Mouse (Mus musculus) CD8-positive naive resting alpha-beta T cell, adult 2 months (primary cell): ENCODE measurements around the gene Fhl2.
"Not testable (repeated sequence)": the region's sequence is repeated elsewhere in the genome, so short reads cannot be mapped to it uniquely, and the experiment has no call there.

ENCODE experiments used
- DNase-seq, 2 experiments: peaks; one replicate each; pipeline ENCODE4 v3.0.0; 2022; ENCODE audit warnings: low read depth in 2 of 2, low spot score in 2 of 2

Gene Fhl2

GRCm38 (mm10) chr1:43193423-43193822 is 3.4 kb downstream of the Fhl2 start:
- DNase-seq: no peak

GRCm38 (mm10) chr1:43192471-43192870 is 4.3 kb downstream of the Fhl2 start:
- DNase-seq: no peak

GRCm38 (mm10) chr1:43191078-43191477 is 5.7 kb downstream of the Fhl2 start:
- DNase-seq: no peak

- DNase-seq: not testable (repeated sequence)
These were observed 7.9 kb downstream of the Fhl2 start for GRCm38 (mm10) chr1:43188893-43189292.

GRCm38 (mm10) chr1:43186334-43186733 is 10.4 kb downstream of the Fhl2 start:
- DNase-seq: no peak

- no peak for DNase-seq
These were observed 15.9 kb downstream of the Fhl2 start for GRCm38 (mm10) chr1:43180912-43181311.

- DNase-seq: no peak
These were observed 18.0 kb downstream of the Fhl2 start for GRCm38 (mm10) chr1:43178780-43179179.

GRCm38 (mm10) chr1:43178378-43178777 is 18.4 kb downstream of the Fhl2 start:
- DNase-seq: no peak

GRCm38 (mm10) chr1:43173283-43174226 is 23.2 kb downstream of the Fhl2 start:
- no peak for DNase-seq

- no peak for DNase-seq
These were observed 25.0 kb downstream of the Fhl2 start for GRCm38 (mm10) chr1:43171816-43172215.

GRCm38 (mm10) chr1:43171093-43171492 is 25.7 kb downstream of the Fhl2 start:
- DNase-seq: no peak

GRCm38 (mm10) chr1:43169661-43170060 is 27.1 kb downstream of the Fhl2 start:
- DNase-seq: no peak

- no peak for DNase-seq
These were observed 27.6 kb downstream of the Fhl2 start for GRCm38 (mm10) chr1:43169227-43169626.

GRCm38 (mm10) chr1:43168618-43169017 is 28.2 kb downstream of the Fhl2 start:
- DNase-seq: no peak

GRCm38 (mm10) chr1:43168026-43168425 is 28.8 kb downstream of the Fhl2 start:
- no peak for DNase-seq

- DNase-seq: no peak
These were observed 32.2 kb downstream of the Fhl2 start for GRCm38 (mm10) chr1:43164582-43164981.

- peak; percentile 26 to 46 for DNase-seq
These were observed 33.0 kb downstream of the Fhl2 start for GRCm38 (mm10) chr1:43163467-43164418.

- DNase-seq: no peak
These were observed 33.7 kb downstream of the Fhl2 start for GRCm38 (mm10) chr1:43163084-43163466.

GRCm38 (mm10) chr1:43162394-43162793 is 34.4 kb downstream of the Fhl2 start:
- DNase-seq: no peak

GRCm38 (mm10) chr1:43159429-43159828 is 37.4 kb downstream of the Fhl2 start:
- no peak for DNase-seq

GRCm38 (mm10) chr1:43157907-43158306 is 38.9 kb downstream of the Fhl2 start:
- DNase-seq: no peak

GRCm38 (mm10) chr1:43154491-43154890 is 42.3 kb downstream of the Fhl2 start:
- no peak for DNase-seq
